Mouse (Mus musculus) liver, adult 2 months (tissue): ENCODE results near the gene Spout1.

Experiments used
- CTCF ChIP-seq: fragments of 200-500 bp; IDR thresholded peaks from 2 replicates; pipeline ENCODE4 v1.5.1; 2011; ENCODE audit warnings: low read depth, low read length, control low read depth
- POLR2A ChIP-seq: fragments of 200-500 bp; IDR thresholded peaks from 2 replicates; pipeline ENCODE4 v1.6.1; 2011; ENCODE audit warnings: low read length, control low read depth; ENCODE audit not compliant: insufficient read depth; ENCODE audit errors: extremely low read depth

- TF ChIP-seq CTCF (no peak), POLR2A (no peak)
These were observed 54.4 kb downstream of the Spout1 start for GRCm38 (mm10) chr2:30123729-30124471.
